Mouse (Mus musculus): ENCODE data around the gene 2410004P03Rik.

DNA sequence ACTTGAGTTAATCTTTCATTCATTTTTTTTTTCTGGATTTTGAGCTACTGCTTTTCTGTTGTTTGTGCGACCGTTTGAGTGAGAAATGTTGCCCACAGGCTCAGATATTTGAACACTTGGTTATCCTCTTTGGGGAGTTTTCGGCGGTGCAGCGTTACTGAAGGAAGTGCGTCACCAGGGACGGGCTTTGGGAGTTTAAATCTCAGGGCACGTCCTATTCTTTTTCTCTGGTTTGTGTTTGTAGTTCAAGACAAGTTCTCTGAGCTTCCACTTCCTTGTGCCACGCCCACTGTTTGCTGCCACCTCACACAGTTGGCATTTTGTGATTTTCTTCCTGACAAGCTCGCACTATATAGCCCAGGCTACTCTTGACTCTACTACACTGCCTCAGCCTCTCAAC is 47.0 kb upstream of the 2410004P03Rik start:
- TF ChIP-seq CTCF (IDR thresholded peaks at IDR 0.05; ENCODE audit: borderline replicate concordance, control insufficient read depth, extremely low read depth, insufficient read depth, low read length, poor library complexity) = no peak
- TF ChIP-seq POLR2A (IDR thresholded peaks at IDR 0.05; ENCODE audit: control insufficient read depth, extremely low read depth, insufficient read depth, low read length, poor library complexity) = no peak
